Mouse (Mus musculus) liver, embryonic 14.5 days (tissue): Measurements from ENCODE around the gene Dhps.

Experiments
- CTCF ChIP-seq: IDR thresholded peaks from 2 replicates; pipeline ENCODE4 v1.5.1; 2016; ENCODE audit warnings: antibody characterized with exemption, low read depth, control low read depth
- EP300 ChIP-seq: IDR thresholded peaks from 2 replicates; pipeline ENCODE4 v1.6.1; 2016; ENCODE audit warnings: antibody characterized with exemption, low read depth

DNA sequence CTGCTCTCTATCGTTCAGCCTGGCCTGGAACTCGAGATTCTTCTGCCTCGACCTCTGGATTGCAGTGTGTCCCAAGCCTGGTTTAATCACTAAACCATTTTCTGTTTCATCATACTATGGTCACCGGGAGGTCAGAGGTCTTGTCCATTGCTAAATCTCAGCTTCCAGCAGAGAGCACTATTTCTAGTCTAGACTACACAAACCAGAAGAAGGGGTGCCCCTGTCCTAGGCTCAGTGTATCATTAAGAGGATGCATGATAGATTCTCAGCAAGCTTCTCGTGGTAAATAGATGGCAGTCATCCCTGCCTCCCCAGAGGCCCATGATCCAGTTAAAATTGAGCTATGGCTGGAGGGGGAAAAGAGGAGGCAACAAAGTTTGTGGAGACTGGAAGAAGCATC lies 516 bp upstream of the Dhps start:
- TF ChIP-seq EP300 (no peak), CTCF (no peak)
